Mouse (Mus musculus): ENCODE data around the gene Tacc2. TPM values are rescaled to one million over a fixed set of nuclear protein-coding genes. Genes with fewer than 3 reads are reported as not detected.

The Tacc2 gene
- polyA plus RNA-seq, 1 experiment from 2014 or later = 72.4 TPM

DNA sequence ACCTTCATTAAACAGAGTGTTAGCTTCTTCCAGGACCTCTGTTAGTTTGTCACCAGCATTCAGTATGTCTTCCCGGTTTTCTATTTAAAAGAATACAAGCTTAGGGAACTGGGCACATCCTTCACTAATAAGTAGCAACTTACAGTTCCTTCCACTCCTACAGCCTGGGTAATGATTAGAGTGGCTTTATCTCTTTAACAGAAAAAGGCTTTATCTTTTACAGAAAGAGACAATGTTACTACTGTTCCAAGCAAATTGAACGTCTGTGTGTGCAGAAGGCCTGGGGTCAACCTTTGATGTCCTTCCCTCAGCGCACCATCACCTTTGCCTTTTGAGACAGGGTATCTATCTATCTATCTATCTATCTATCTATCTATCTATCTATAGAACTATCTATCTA lies 31.3 kb upstream of the Tacc2 start:
- Histone ChIP-seq H3K36me3 (ENCODE audit: control insufficient read depth, insufficient read depth, low read length) (peaks cover 30% of the 10 kb centered on the region), H3K4me1 (ENCODE audit: control insufficient read depth, insufficient read depth, low read length) (peaks cover 8% of the 10 kb centered on the region), H3K27ac (replicated peaks; ENCODE audit: low read depth, low read length) (no peak overlapping the region; the same call in 1 of the 2 replicates), H3K4me2 (ENCODE audit: low read length) (peak overlapping the region; percentile 78), H3K4me3 (replicated peaks; ENCODE audit: low read depth, low read length) (peak overlapping the region; percentile 95), H3K9ac (replicated peaks; ENCODE audit: low read length) (peak overlapping the region; percentile 87), H3K27me3 (ENCODE audit: control insufficient read depth, insufficient read depth, low read length) (no peaks in the 10 kb centered on the region), H3K9me3 (ENCODE audit: control insufficient read depth, low read length) (no peaks in the 10 kb centered on the region)
- no peak for ATAC-seq (ENCODE audit: low FRiP score, low TSS enrichment)
- 65% methylated on average over 3 of the region's 3 CpGs for WGBS
- no peak for DNase-seq

DNA sequence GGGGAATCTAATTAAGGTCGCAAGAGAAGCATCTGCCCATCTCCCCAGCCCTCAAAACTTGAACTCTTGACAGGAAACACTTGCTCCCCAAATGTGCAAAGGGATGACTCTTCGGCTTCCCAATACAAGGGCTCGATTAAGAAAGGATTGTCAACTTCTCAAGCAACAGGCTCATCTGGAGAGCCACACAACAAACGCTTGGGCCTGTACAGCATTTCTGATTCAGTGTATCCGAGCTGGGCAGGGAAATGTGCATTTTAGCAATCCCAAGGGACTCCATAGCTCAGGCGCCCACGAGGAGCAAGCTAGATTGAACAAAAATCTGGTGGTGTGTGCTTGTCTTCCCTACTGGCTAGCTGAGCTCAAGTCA lies 30.8 kb upstream of the Tacc2 start:
- no peak for DNase-seq
- Histone ChIP-seq H3K9me3 (ENCODE audit: control insufficient read depth, low read length) (no peaks in the 10 kb centered on the region), H3K4me3 (replicated peaks; ENCODE audit: low read depth, low read length) (peak overlapping the region; percentile 95), H3K4me1 (ENCODE audit: control insufficient read depth, insufficient read depth, low read length) (peaks cover 8% of the 10 kb centered on the region), H3K27me3 (ENCODE audit: control insufficient read depth, insufficient read depth, low read length) (no peaks in the 10 kb centered on the region), H3K9ac (replicated peaks; ENCODE audit: low read length) (peak overlapping the region; percentile 87), H3K4me2 (ENCODE audit: low read length) (peak overlapping the region; percentile 78), H3K27ac (replicated peaks; ENCODE audit: low read depth, low read length) (peak overlapping the region; percentile 95), H3K36me3 (ENCODE audit: control insufficient read depth, insufficient read depth, low read length) (peaks cover 26% of the 10 kb centered on the region)
- no peak for ATAC-seq (ENCODE audit: low FRiP score, low TSS enrichment)
- 9% methylated on average over 7 of the region's 7 CpGs for WGBS

GRCm38 (mm10) chr7:130546791-130547484 lies 30.3 kb upstream of the Tacc2 start:
- DNase-seq (peak; percentile 96), ATAC-seq (ENCODE audit: low FRiP score, low TSS enrichment) (peak; percentile 93)
- H3K36me3 ChIP-seq (ENCODE audit: control insufficient read depth, insufficient read depth, low read length) = peaks cover 23% of the 10 kb centered on the region; the same call in 1 of the 2 replicates
- H3K9me3 ChIP-seq (ENCODE audit: control insufficient read depth, low read length) = no peaks in the 10 kb centered on the region
- peak overlapping the region; percentile 95 for H3K27ac ChIP-seq (replicated peaks; ENCODE audit: low read depth, low read length)
- H3K27me3 ChIP-seq (ENCODE audit: control insufficient read depth, insufficient read depth, low read length) = no peaks in the 10 kb centered on the region
- H3K4me2 ChIP-seq (ENCODE audit: low read length) = peak overlapping the region; percentile 78
- H3K4me3 ChIP-seq (replicated peaks; ENCODE audit: low read depth, low read length) = peak overlapping the region; percentile 95
- peaks cover 8% of the 10 kb centered on the region for H3K4me1 ChIP-seq (ENCODE audit: control insufficient read depth, insufficient read depth, low read length)
- WGBS = under 1% methylated on average over 80 of the region's 84 CpGs
- peak overlapping the region; percentile 87 for H3K9ac ChIP-seq (replicated peaks; ENCODE audit: low read length)

GRCm38 (mm10) chr7:130547635-130548175 lies 29.5 kb upstream of the Tacc2 start:
- 87% methylated on average over 12 of the region's 12 CpGs for WGBS
- no peak overlapping the region for H3K9ac ChIP-seq (replicated peaks; ENCODE audit: low read length)
- H3K27me3 ChIP-seq (ENCODE audit: control insufficient read depth, insufficient read depth, low read length) = no peaks in the 10 kb centered on the region
- DNase-seq = no peak
- peaks cover 15% of the 10 kb centered on the region; the same call in 1 of the 2 replicates for H3K36me3 ChIP-seq (ENCODE audit: control insufficient read depth, insufficient read depth, low read length)
- H3K4me2 ChIP-seq (ENCODE audit: low read length) = peak overlapping the region; percentile 78; the same call in 1 of the 2 replicates
- no peak for ATAC-seq (ENCODE audit: low FRiP score, low TSS enrichment)
- no peaks in the 10 kb centered on the region for H3K9me3 ChIP-seq (ENCODE audit: control insufficient read depth, low read length)
- no peak overlapping the region; the same call in 1 of the 2 replicates for H3K4me3 ChIP-seq (replicated peaks; ENCODE audit: low read depth, low read length)
- peaks cover 8% of the 10 kb centered on the region for H3K4me1 ChIP-seq (ENCODE audit: control insufficient read depth, insufficient read depth, low read length)
- no peak overlapping the region for H3K27ac ChIP-seq (replicated peaks; ENCODE audit: low read depth, low read length)

GRCm38 (mm10) chr7:130552780-130553179 lies 24.5 kb upstream of the Tacc2 start:
- WGBS = 65% methylated on average over 5 of the region's 5 CpGs
- no peaks in the 10 kb centered on the region for H3K36me3 ChIP-seq (ENCODE audit: control insufficient read depth, insufficient read depth, low read length)
- 0 out of 2 replicates have a peak, but pooled peaks cover 6% of the 10 kb centered on the region for H3K4me1 ChIP-seq (ENCODE audit: control insufficient read depth, insufficient read depth, low read length)
- H3K27me3 ChIP-seq (ENCODE audit: control insufficient read depth, insufficient read depth, low read length) = no peaks in the 10 kb centered on the region
- H3K27ac ChIP-seq (replicated peaks; ENCODE audit: low read depth, low read length) = no peak overlapping the region
- no peaks in the 10 kb centered on the region for H3K9me3 ChIP-seq (ENCODE audit: control insufficient read depth, low read length)
- ATAC-seq (ENCODE audit: low FRiP score, low TSS enrichment) (no peak), DNase-seq (no peak)
- no peak overlapping the region for H3K4me3 ChIP-seq (replicated peaks; ENCODE audit: low read depth, low read length)
- H3K4me2 ChIP-seq (ENCODE audit: low read length) = no peak overlapping the region
- H3K9ac ChIP-seq (replicated peaks; ENCODE audit: low read length) = no peak overlapping the region

- no peak overlapping the region for H3K9ac ChIP-seq (replicated peaks; ENCODE audit: low read length)
- H3K27ac ChIP-seq (replicated peaks; ENCODE audit: low read depth, low read length) = no peak overlapping the region
- no peak overlapping the region for H3K4me3 ChIP-seq (replicated peaks; ENCODE audit: low read depth, low read length)
- ATAC-seq (ENCODE audit: low FRiP score, low TSS enrichment) = no peak
- WGBS = 75% methylated on average over 4 of the region's 4 CpGs
- no peaks in the 10 kb centered on the region for H3K9me3 ChIP-seq (ENCODE audit: control insufficient read depth, low read length)
- H3K36me3 ChIP-seq (ENCODE audit: control insufficient read depth, insufficient read depth, low read length) = no peaks in the 10 kb centered on the region
- H3K4me2 ChIP-seq (ENCODE audit: low read length) = no peak overlapping the region
- DNase-seq = no peak
- H3K27me3 ChIP-seq (ENCODE audit: control insufficient read depth, insufficient read depth, low read length) = no peaks in the 10 kb centered on the region
- 0 out of 2 replicates have a peak, but pooled peaks cover 6% of the 10 kb centered on the region for H3K4me1 ChIP-seq (ENCODE audit: control insufficient read depth, insufficient read depth, low read length)
Measured at GRCm38 (mm10) chr7:130553321-130553720, 23.9 kb upstream of the Tacc2 start.

GRCm38 (mm10) chr7:130555597-130555996 lies 21.6 kb upstream of the Tacc2 start:
- Histone ChIP-seq H3K4me2 (ENCODE audit: low read length) (no peak overlapping the region), H3K27ac (replicated peaks; ENCODE audit: low read depth, low read length) (no peak overlapping the region), H3K36me3 (ENCODE audit: control insufficient read depth, insufficient read depth, low read length) (no peaks in the 10 kb centered on the region), H3K27me3 (ENCODE audit: control insufficient read depth, insufficient read depth, low read length) (no peaks in the 10 kb centered on the region), H3K4me3 (replicated peaks; ENCODE audit: low read depth, low read length) (no peak overlapping the region), H3K4me1 (ENCODE audit: control insufficient read depth, insufficient read depth, low read length) (0 out of 2 replicates have a peak, but pooled peaks cover 6% of the 10 kb centered on the region), H3K9me3 (ENCODE audit: control insufficient read depth, low read length) (no peaks in the 10 kb centered on the region), H3K9ac (replicated peaks; ENCODE audit: low read length) (no peak overlapping the region)
- WGBS = 33% methylated on average over 5 of the region's 5 CpGs
- DNase-seq = no peak
- ATAC-seq (ENCODE audit: low FRiP score, low TSS enrichment) = no peak

DNA sequence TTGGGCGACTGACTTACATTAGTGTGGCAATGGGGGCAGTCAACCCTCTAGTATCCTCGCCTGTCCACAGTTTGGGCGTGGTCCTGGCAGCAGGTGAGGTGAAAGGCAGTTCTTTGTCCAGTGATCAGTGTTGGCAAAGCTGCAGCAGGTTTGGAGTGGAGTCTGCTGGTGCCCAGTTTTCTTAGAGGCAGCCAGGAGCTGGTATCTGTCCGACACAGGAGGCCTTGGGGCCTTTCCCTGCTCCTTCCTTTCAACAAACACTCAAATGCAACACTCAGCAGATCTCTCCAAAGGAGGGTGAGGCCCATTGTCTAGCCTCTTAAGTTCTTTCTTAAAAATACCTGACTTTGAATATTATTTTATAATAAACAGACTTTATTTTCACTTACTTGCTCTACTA lies 18.6 kb upstream of the Tacc2 start:
- Histone ChIP-seq H3K9me3 (ENCODE audit: control insufficient read depth, low read length) (no peaks in the 10 kb centered on the region), H3K27ac (replicated peaks; ENCODE audit: low read depth, low read length) (no peak overlapping the region), H3K9ac (replicated peaks; ENCODE audit: low read length) (no peak overlapping the region), H3K27me3 (ENCODE audit: control insufficient read depth, insufficient read depth, low read length) (no peaks in the 10 kb centered on the region), H3K4me3 (replicated peaks; ENCODE audit: low read depth, low read length) (no peak overlapping the region), H3K4me2 (ENCODE audit: low read length) (no peak overlapping the region), H3K4me1 (ENCODE audit: control insufficient read depth, insufficient read depth, low read length) (0 out of 2 replicates have a peak, but pooled peaks cover 6% of the 10 kb centered on the region), H3K36me3 (ENCODE audit: control insufficient read depth, insufficient read depth, low read length) (no peaks in the 10 kb centered on the region)
- 88% methylated on average over 4 of the region's 4 CpGs for WGBS
- ATAC-seq (ENCODE audit: low FRiP score, low TSS enrichment) (no peak), DNase-seq (no peak)

DNA sequence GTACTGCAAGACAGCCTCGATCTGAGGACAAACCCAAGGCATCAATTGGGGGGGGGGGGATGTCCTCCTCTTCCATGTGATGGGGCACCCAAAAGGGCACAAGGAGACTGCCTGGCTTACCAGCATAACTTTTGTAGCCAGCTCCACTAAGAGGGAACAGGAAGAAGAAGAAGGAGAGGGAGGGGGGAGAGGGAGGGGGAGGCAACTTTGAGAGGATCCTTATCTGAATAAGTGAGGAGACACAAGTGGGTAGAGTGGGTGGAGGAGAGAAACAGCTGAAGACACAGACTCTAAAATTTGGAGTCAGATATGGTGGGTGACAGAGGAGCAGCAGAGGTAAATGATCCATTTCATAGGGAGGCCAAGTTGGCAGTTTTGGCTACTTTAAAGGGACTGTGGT lies 16.3 kb upstream of the Tacc2 start:
- H3K4me3 ChIP-seq (replicated peaks; ENCODE audit: low read depth, low read length) = no peak overlapping the region
- H3K36me3 ChIP-seq (ENCODE audit: control insufficient read depth, insufficient read depth, low read length) = no peaks in the 10 kb centered on the region
- no peak overlapping the region for H3K27ac ChIP-seq (replicated peaks; ENCODE audit: low read depth, low read length)
- no peak overlapping the region for H3K4me2 ChIP-seq (ENCODE audit: low read length)
- DNase-seq (no peak), ATAC-seq (ENCODE audit: low FRiP score, low TSS enrichment) (no peak)
- H3K9ac ChIP-seq (replicated peaks; ENCODE audit: low read length) = no peak overlapping the region
- WGBS = 86% methylated on average over 1 of the region's 1 CpGs
- H3K9me3 ChIP-seq (ENCODE audit: control insufficient read depth, low read length) = no peaks in the 10 kb centered on the region
- H3K27me3 ChIP-seq (ENCODE audit: control insufficient read depth, insufficient read depth, low read length) = no peaks in the 10 kb centered on the region
- H3K4me1 ChIP-seq (ENCODE audit: control insufficient read depth, insufficient read depth, low read length) = no peaks in the 10 kb centered on the region
